Mouse (Mus musculus) cerebellum, adult 18-20 months (tissue): Measurements from ENCODE around the gene Edil3.
"Not testable (repeated sequence)": the region's sequence is repeated elsewhere in the genome, so short reads cannot be mapped to it uniquely, and the experiment has no call there.

Experiments used
- DNase-seq, 2 experiments: peaks; one replicate each; pipeline ENCODE4 v3.0.0; 2021

Edil3 gene

GRCm38 (mm10) chr13:88972355-88972754 lies 151.1 kb downstream of the Edil3 start:
- DNase-seq = no peak

GRCm38 (mm10) chr13:89007696-89008427 lies 186.6 kb downstream of the Edil3 start:
- DNase-seq = no peak

GRCm38 (mm10) chr13:89012500-89012899 lies 191.2 kb downstream of the Edil3 start:
- DNase-seq = no peak

GRCm38 (mm10) chr13:89029817-89030539 lies 208.7 kb downstream of the Edil3 start:
- no peak for DNase-seq

GRCm38 (mm10) chr13:89035711-89036110 lies 214.4 kb downstream of the Edil3 start:
- no peak for DNase-seq

GRCm38 (mm10) chr13:89041495-89041894 lies 220.2 kb downstream of the Edil3 start:
- no peak for DNase-seq

GRCm38 (mm10) chr13:89070132-89070531 lies 248.9 kb downstream of the Edil3 start:
- not testable (repeated sequence) for DNase-seq

GRCm38 (mm10) chr13:89076212-89076611 lies 254.9 kb downstream of the Edil3 start:
- no peak for DNase-seq

GRCm38 (mm10) chr13:89105889-89106288 lies 284.6 kb downstream of the Edil3 start:
- DNase-seq = no peak

- DNase-seq = no peak
These were observed 296.3 kb downstream of the Edil3 start for GRCm38 (mm10) chr13:89117551-89117950.

GRCm38 (mm10) chr13:89119809-89120208 lies 298.5 kb downstream of the Edil3 start:
- DNase-seq = no peak

- no peak for DNase-seq
These were observed 301.4 kb downstream of the Edil3 start for GRCm38 (mm10) chr13:89122511-89123253.

GRCm38 (mm10) chr13:89123396-89123795 lies 302.1 kb downstream of the Edil3 start:
- DNase-seq = no peak

GRCm38 (mm10) chr13:89146056-89146547 lies 324.8 kb downstream of the Edil3 start:
- DNase-seq = no peak

GRCm38 (mm10) chr13:89151878-89152277 lies 330.6 kb downstream of the Edil3 start:
- DNase-seq = no peak

- no peak for DNase-seq
These were observed 346.7 kb downstream of the Edil3 start for GRCm38 (mm10) chr13:89167960-89168359.

GRCm38 (mm10) chr13:89170040-89170439 lies 348.8 kb downstream of the Edil3 start:
- no peak for DNase-seq

- DNase-seq = no peak
These were observed 353.9 kb downstream of the Edil3 start for GRCm38 (mm10) chr13:89175154-89175553.

GRCm38 (mm10) chr13:89189051-89189450 lies 367.8 kb downstream of the Edil3 start:
- no peak for DNase-seq

GRCm38 (mm10) chr13:89197019-89197418 lies 375.7 kb downstream of the Edil3 start:
- no peak for DNase-seq

GRCm38 (mm10) chr13:89199275-89199674 lies 378.0 kb downstream of the Edil3 start:
- no peak for DNase-seq

GRCm38 (mm10) chr13:89238104-89238503 lies 416.8 kb downstream of the Edil3 start:
- no peak for DNase-seq

- no peak for DNase-seq
These were observed 432.8 kb downstream of the Edil3 start for GRCm38 (mm10) chr13:89253990-89254642.
